Mouse (Mus musculus): Measurements from ENCODE around the gene Cd164l2.

DNA sequence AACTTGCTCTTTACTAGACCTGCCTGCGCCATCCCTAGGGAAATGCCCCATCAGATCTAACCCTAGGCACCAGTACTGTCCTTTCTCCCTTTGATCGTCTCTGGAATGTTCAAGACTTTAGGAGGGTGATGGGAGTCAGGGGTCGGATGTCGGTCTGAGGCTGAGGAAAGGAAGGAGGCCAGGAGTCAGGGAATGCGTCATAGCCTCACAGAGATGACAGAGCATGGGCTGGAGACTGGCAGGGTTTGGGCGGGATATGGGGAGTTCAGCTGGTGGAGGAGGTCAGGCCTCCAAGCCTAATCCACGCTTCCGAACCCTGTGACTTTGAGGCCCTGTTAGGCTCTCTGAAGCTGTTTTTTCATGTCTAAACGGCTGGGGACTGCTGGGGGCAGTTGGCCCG, 1.7 kb downstream of the Cd164l2 start:
- TF ChIP-seq CTCF (IDR thresholded peaks at IDR 0.05; ENCODE audit: borderline replicate concordance, extremely low read depth, insufficient read depth, insufficient read length) (no peak), POLR2A (IDR thresholded peaks at IDR 0.05; ENCODE audit: borderline replicate concordance, extremely low read depth, insufficient read depth, insufficient read length, poor library complexity, severe bottlenecking) (no peak)
